Mouse (Mus musculus) midbrain, postnatal 0 days (tissue): Measurements from ENCODE around the gene Camk2n1. TPM values are rescaled to one million over a fixed set of nuclear protein-coding genes. Genes with fewer than 3 reads are reported as not detected.

Source experiments
- ATAC-seq: fragments of 200-750 bp; cut with Nextera tagmentation; 2 replicates; pipeline ENCODE4 v1.8.0; 2017; ENCODE audit warnings: moderate number of reproducible peaks, mild to moderate bottlenecking, moderate TSS enrichment, moderate library complexity; ENCODE audit not compliant: low FRiP score
- DNase-seq: peaks from one replicate; pipeline ENCODE4 v3.0.0-alpha.2; 2015; ENCODE audit warnings: low spot score
- H3K27ac ChIP-seq: fragments of 300-500 bp; sonication (generic); 2 replicates; pipeline ENCODE4 v1.5.1; 2014; ENCODE audit warnings: low read depth, mild to moderate bottlenecking, low read length, mixed read lengths
- H3K27me3 ChIP-seq: fragments of 300-500 bp; sonication (generic); 2 replicates; pipeline ENCODE4 v1.6.1; 2014; ENCODE audit warnings: low read length, control low read depth, mixed read lengths; ENCODE audit not compliant: insufficient read depth
- H3K36me3 ChIP-seq: fragments of 300-500 bp; sonication (generic); 2 replicates; pipeline ENCODE4 v1.6.1; 2014; ENCODE audit warnings: low read length, control low read depth, mixed read lengths; ENCODE audit not compliant: insufficient read depth
- H3K4me1 ChIP-seq: fragments of 300-500 bp; sonication (generic); 2 replicates; pipeline ENCODE4 v1.6.1; 2014; ENCODE audit warnings: mild to moderate bottlenecking, control low read depth, antibody characterized with exemption, low read length, mixed read lengths; ENCODE audit not compliant: insufficient read depth
- H3K4me2 ChIP-seq: fragments of 300-500 bp; sonication (generic); 2 replicates; pipeline ENCODE4 v1.6.1; 2014; ENCODE audit warnings: low read depth, mild to moderate bottlenecking, low read length, mixed read lengths; ENCODE audit not compliant: poor library complexity, severe bottlenecking
- H3K4me3 ChIP-seq: fragments of 300-500 bp; sonication (generic); 2 replicates; pipeline ENCODE4 v1.5.1; 2014; ENCODE audit warnings: low read depth, mild to moderate bottlenecking, low read length, moderate library complexity
- H3K9ac ChIP-seq: fragments of 300-500 bp; sonication (generic); replicated peaks from 2 replicates; pipeline ENCODE4 v1.6.1; 2014; ENCODE audit warnings: mild to moderate bottlenecking, low read length, moderate library complexity, mixed read lengths; ENCODE audit not compliant: poor library complexity, severe bottlenecking
- H3K9me3 ChIP-seq: fragments of 300-500 bp; sonication (generic); 2 replicates; pipeline ENCODE4 v1.6.1; 2016; ENCODE audit warnings: low read length, control low read depth
- CTCF ChIP-seq: IDR thresholded peaks from 2 replicates; pipeline ENCODE4 v1.5.1; 2016; ENCODE audit warnings: antibody characterized with exemption, mild to moderate bottlenecking
- WGBS: fragments of 180-500 bp; shearing (Covaris S2); extraction: QIAGEN DNeasy Blood & Tissue Kit; methylation state at CpG from one replicate; pipeline ENCODE4 v1.1.7; 2014; 5-methylcytosine and 5-hydroxymethylcytosine counted together
- polyA plus RNA-seq: library from polyadenylated mRNA; unstranded; fragments of >200 nt; fragmentation: Nextera tagmentation; extraction: Ambion mirVana; gene quantifications from 2 replicates; pipeline ENCODE4 v1.2.1, GENCODE M21; 2015
- total RNA-seq: library from RNA; depleted of rRNA; stranded (reverse); fragments of >200 nt; gene quantifications from 2 replicates; pipeline ENCODE4 v1.2.3, GENCODE M21; 2014; rRNA removed

Camk2n1 gene
- 50.9 and 55.6 TPM in 2 replicates for total RNA-seq
- 25.0 and 29.2 TPM in 2 replicates for polyA plus RNA-seq

- H3K4me2 ChIP-seq = peak within 1 kb of the TSS; percentile 95
- DNase-seq (peak; percentile 83), ATAC-seq (peak; percentile 80)
- H3K9me3 ChIP-seq = no peaks in the 10 kb centered on the region
- peak within 1 kb of the TSS; percentile 97 for H3K27ac ChIP-seq
- peak within 1 kb of the TSS; percentile 98 for H3K4me3 ChIP-seq
- H3K4me1 ChIP-seq = peaks cover 7% of the 10 kb centered on the region; the same call in 1 of the 2 replicates
- 0% methylated on average over 26 of the region's 64 CpGs for WGBS
- H3K36me3 ChIP-seq = no peaks in the 10 kb centered on the region
- TF ChIP-seq CTCF = no peak
- H3K27me3 ChIP-seq = no peaks in the 10 kb centered on the region
- peak within 1 kb of the TSS; percentile 84 for H3K9ac ChIP-seq
These were observed at the start of gene Camk2n1 for GRCm38 (mm10) chr4:138453753-138454570. TSS of gene Camk2n1 (plus strand) at chr4:138454314.

GRCm38 (mm10) chr4:138404806-138405205 lies 49.3 kb upstream of the Camk2n1 start:
- Histone ChIP-seq H3K27ac (no peak overlapping the region), H3K9ac (no peak overlapping the region), H3K4me1 (no peaks in the 10 kb centered on the region), H3K36me3 (no peaks in the 10 kb centered on the region), H3K4me3 (no peak overlapping the region), H3K9me3 (no peaks in the 10 kb centered on the region), H3K4me2 (no peak overlapping the region), H3K27me3 (no peaks in the 10 kb centered on the region)
- DNase-seq (no peak), ATAC-seq (no peak)
- TF ChIP-seq CTCF = peak; percentile 48
- 0% methylated on average over 2 of the region's 2 CpGs for WGBS

GRCm38 (mm10) chr4:138407479-138408194 lies 46.5 kb upstream of the Camk2n1 start:
- no peaks in the 10 kb centered on the region for H3K27me3 ChIP-seq
- 82% methylated on average over 11 of the region's 13 CpGs for WGBS
- H3K9ac ChIP-seq = no peak overlapping the region
- no peak overlapping the region for H3K27ac ChIP-seq
- no peak overlapping the region for H3K4me3 ChIP-seq
- ATAC-seq = no peak
- H3K4me1 ChIP-seq = no peaks in the 10 kb centered on the region
- H3K9me3 ChIP-seq = no peaks in the 10 kb centered on the region
- H3K36me3 ChIP-seq = no peaks in the 10 kb centered on the region
- TF ChIP-seq CTCF = no peak
- DNase-seq = no peak
- H3K4me2 ChIP-seq = no peak overlapping the region

GRCm38 (mm10) chr4:138411011-138411410 lies 43.1 kb upstream of the Camk2n1 start:
- Histone ChIP-seq H3K9me3 (no peaks in the 10 kb centered on the region), H3K27ac (no peak overlapping the region), H3K27me3 (no peaks in the 10 kb centered on the region), H3K4me1 (peaks cover 7% of the 10 kb centered on the region; the same call in 1 of the 2 replicates), H3K4me3 (no peak overlapping the region), H3K4me2 (no peak overlapping the region), H3K36me3 (no peaks in the 10 kb centered on the region), H3K9ac (no peak overlapping the region)
- TF ChIP-seq CTCF = no peak
- DNase-seq (no peak), ATAC-seq (no peak)
- 29% methylated on average over 5 of the region's 5 CpGs for WGBS

GRCm38 (mm10) chr4:138411504-138412121 lies 42.5 kb upstream of the Camk2n1 start:
- ATAC-seq (no peak), DNase-seq (no peak)
- no peak overlapping the region for H3K4me2 ChIP-seq
- H3K4me3 ChIP-seq = no peak overlapping the region
- H3K36me3 ChIP-seq = no peaks in the 10 kb centered on the region
- H3K27ac ChIP-seq = no peak overlapping the region
- no peaks in the 10 kb centered on the region for H3K27me3 ChIP-seq
- H3K9ac ChIP-seq = no peak overlapping the region
- no peak for TF ChIP-seq CTCF
- no peaks in the 10 kb centered on the region for H3K9me3 ChIP-seq
- peaks cover 7% of the 10 kb centered on the region; the same call in 1 of the 2 replicates for H3K4me1 ChIP-seq
- 57% methylated on average over 7 of the region's 7 CpGs for whole genome bisulfite sequencing
